Mouse (Mus musculus) adrenal gland, postnatal 4 days (tissue): ENCODE data around the gene Gm49322. TPM values are rescaled to one million over a fixed set of nuclear protein-coding genes. Genes with fewer than 3 reads are reported as not detected.
A peak's percentile ranks its signal among the peaks of the same experiment; 100 is the strongest.
"Not testable (repeated sequence)": the region's sequence is repeated elsewhere in the genome, so short reads cannot be mapped to it uniquely, and the experiment has no call there.

Source experiments
- DNase-seq, 2 experiments: peaks; one replicate each; pipeline ENCODE4 v3.0.0; 2021 to 2022; ENCODE audit warnings: low spot score in 2 of 2, mixed read lengths in 2 of 2
- long read RNA-seq, 2 experiments: library from polyadenylated mRNA; stranded (forward); transcript quantifications; one replicate each; pipeline ENCODE4 v2.0.0; 2021
- total RNA-seq, 2 experiments: library from RNA; stranded (reverse); gene quantifications; 2 replicates each; pipeline ENCODE4 v1.2.3; 2021

The Gm49322 gene
- 1 to 10 TPM; 3.0 to 3.4 TPM for total RNA-seq
- long read RNA-seq, experiment 1 = 0 reads
- long read RNA-seq, experiment 2, full-length matches to known transcripts = 11 of 11 reads
- long read RNA-seq, experiment 2, partial matches to known transcripts = 0 of 11 reads
- long read RNA-seq, experiment 2, other reads (novel, unspliced or antisense) = 0 of 11 reads

- not testable (repeated sequence) for DNase-seq
These were observed at the start of gene Gm49322 for GRCm38 (mm10) chr10:80605721-80606120. TSS of gene Gm49322 (plus strand) at chr10:80606021.

- DNase-seq = peak; percentile 78 to 88
These were observed 48.4 kb upstream of the Gm49322 start for GRCm38 (mm10) chr10:80557346-80557965.

- no peak for DNase-seq
These were observed 46.4 kb upstream of the Gm49322 start for GRCm38 (mm10) chr10:80559431-80559830.

GRCm38 (mm10) chr10:80560621-80561020, 45.2 kb upstream of the Gm49322 start:
- DNase-seq = no peak

- DNase-seq = peak; percentile 69 to 90
These were observed 44.5 kb upstream of the Gm49322 start, which contains the start of gene Rexo1 for GRCm38 (mm10) chr10:80561116-80561944. TSS of gene Rexo1 (minus strand) at chr10:80561560.

GRCm38 (mm10) chr10:80566375-80567092, 39.3 kb upstream of the Gm49322 start:
- peak; percentile 71 to 78 for DNase-seq

- DNase-seq = no peak
These were observed 36.9 kb upstream of the Gm49322 start for GRCm38 (mm10) chr10:80568876-80569275.

- no peak for DNase-seq
These were observed 36.2 kb upstream of the Gm49322 start for GRCm38 (mm10) chr10:80569664-80570066.

GRCm38 (mm10) chr10:80570419-80570818, 35.4 kb upstream of the Gm49322 start:
- DNase-seq = no peak

GRCm38 (mm10) chr10:80570871-80571836, 34.7 kb upstream of the Gm49322 start:
- DNase-seq = no peak

- no peak for DNase-seq
These were observed 33.3 kb upstream of the Gm49322 start for GRCm38 (mm10) chr10:80572477-80572876.

- no peak for DNase-seq
These were observed 31.9 kb upstream of the Gm49322 start for GRCm38 (mm10) chr10:80573944-80574343.

- DNase-seq = no peak
These were observed 30.9 kb upstream of the Gm49322 start for GRCm38 (mm10) chr10:80574896-80575295.

GRCm38 (mm10) chr10:80575925-80576324, 29.9 kb upstream of the Gm49322 start:
- no peak for DNase-seq

- peak in 1 of 2 experiments; percentile 48 for DNase-seq
These were observed 29.2 kb upstream of the Gm49322 start for GRCm38 (mm10) chr10:80576351-80577194.

GRCm38 (mm10) chr10:80577195-80578130, 28.4 kb upstream of the Gm49322 start, which contains the start of gene Klf16:
TSS of gene Klf16 (minus strand) at chr10:80577321.
- peak; percentile 97 to 98 for DNase-seq

GRCm38 (mm10) chr10:80578131-80578750, 27.6 kb upstream of the Gm49322 start:
- DNase-seq = peak; percentile 74 to 81

- DNase-seq = no peak
These were observed 26.9 kb upstream of the Gm49322 start for GRCm38 (mm10) chr10:80578911-80579310.
